Mouse (Mus musculus) brain, embryonic 14.5 days (tissue): ENCODE measurements around the gene Megf11.

Experiments used
- CTCF ChIP-seq: fragments of 200-500 bp; IDR thresholded peaks from 2 replicates; pipeline ENCODE4 v1.5.1; 2012; ENCODE audit warnings: inconsistent platforms, mild to moderate bottlenecking, moderate library complexity, borderline replicate concordance; ENCODE audit not compliant: insufficient read depth, insufficient read length; ENCODE audit errors: extremely low read depth
- POLR2A ChIP-seq: fragments of 200-500 bp; IDR thresholded peaks from 2 replicates; pipeline ENCODE4 v1.6.1; 2012; ENCODE audit warnings: mild to moderate bottlenecking, inconsistent platforms, borderline replicate concordance; ENCODE audit not compliant: poor library complexity, insufficient read depth, insufficient read length, severe bottlenecking; ENCODE audit errors: extremely low read depth

DNA sequence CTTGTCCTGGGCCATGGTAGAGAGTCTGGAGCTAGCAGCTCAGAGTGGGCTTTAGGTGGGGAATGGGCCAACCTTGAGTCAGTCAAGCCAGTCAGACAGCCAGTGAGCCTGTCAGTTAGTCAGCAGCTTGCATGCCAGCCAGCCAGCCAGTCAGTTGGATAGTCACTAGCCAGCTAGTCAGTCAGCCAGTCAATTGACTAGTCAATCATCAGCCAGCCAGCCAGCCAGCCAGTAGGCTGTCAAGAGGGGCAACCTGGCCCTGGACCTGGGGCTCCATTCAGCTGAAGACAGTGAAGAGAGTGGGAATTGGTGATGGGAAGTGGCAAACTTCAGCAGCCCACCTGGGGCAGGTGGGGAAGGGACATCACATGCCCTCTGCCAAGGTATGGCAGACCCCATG is 77.4 kb downstream of the Megf11 start:
- TF ChIP-seq CTCF (no peak), POLR2A (no peak)
